Mouse (Mus musculus) limb, embryonic 10.5 days (tissue): Measurements from ENCODE around the gene Naa16. TPM values are rescaled to one million over a fixed set of nuclear protein-coding genes. Genes with fewer than 3 reads are reported as not detected.

Experiments used
- DNase-seq: peaks from one replicate; pipeline ENCODE4 v3.0.0-alpha.2; 2017; ENCODE audit warnings: low spot score
- H3K27ac ChIP-seq: fragments of 300-500 bp; sonication (generic); 2 replicates; pipeline ENCODE4 v1.5.1; 2016; ENCODE audit warnings: mild to moderate bottlenecking
- H3K27me3 ChIP-seq: fragments of 300-500 bp; sonication (generic); 2 replicates; pipeline ENCODE4 v1.6.1; 2016; ENCODE audit warnings: low read depth, mild to moderate bottlenecking; ENCODE audit not compliant: poor library complexity, severe bottlenecking
- H3K36me3 ChIP-seq: fragments of 300-500 bp; sonication (generic); 2 replicates; pipeline ENCODE4 v1.6.1; 2016; ENCODE audit warnings: mild to moderate bottlenecking, moderate library complexity
- H3K4me1 ChIP-seq: fragments of 300-500 bp; sonication (generic); 2 replicates; pipeline ENCODE4 v1.6.1; 2016
- H3K4me3 ChIP-seq: fragments of 300-500 bp; sonication (generic); 2 replicates; pipeline ENCODE4 v1.5.1; 2016; ENCODE audit warnings: mild to moderate bottlenecking, moderate library complexity
- H3K9me3 ChIP-seq: fragments of 300-500 bp; sonication (generic); replicated peaks from 2 replicates; pipeline ENCODE4 v1.6.1; 2016; ENCODE audit warnings: mild to moderate bottlenecking
- WGBS: fragments of 180-500 bp; shearing (Covaris S2); methylation state at CpG from one replicate; pipeline ENCODE4 v1.1.7; 2016; 5-methylcytosine and 5-hydroxymethylcytosine counted together
- polyA plus RNA-seq: library from polyadenylated mRNA; unstranded; fragments of >200 nt; fragmentation: Nextera tagmentation; extraction: Ambion mirVana; gene quantifications from 2 replicates; pipeline ENCODE4 v1.2.1, GENCODE M21; 2016

Naa16 gene
- polyA plus RNA-seq, 1 experiment from 2014 or later = 52.6 TPM

DNA sequence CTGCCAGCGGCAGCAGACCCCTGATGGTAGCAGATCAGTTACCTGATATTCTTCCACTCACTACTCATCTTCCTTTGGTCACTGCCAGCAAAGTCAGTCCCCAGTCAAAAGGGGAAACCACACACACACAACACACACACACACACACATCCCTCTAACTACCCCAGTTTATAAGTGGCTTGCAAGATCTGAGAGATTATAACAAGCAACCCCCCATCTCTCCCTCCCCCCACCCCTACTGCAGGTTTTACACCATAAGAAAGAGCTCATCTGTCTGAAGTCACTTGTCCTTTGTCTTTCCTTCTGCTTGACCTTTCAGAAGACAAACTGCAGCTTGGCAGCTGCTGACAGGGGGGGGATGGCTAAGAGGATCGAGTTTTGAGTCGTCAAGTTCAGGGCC lies 115.1 kb downstream of the Naa16 start:
- Histone ChIP-seq H3K4me1 (peaks cover 32% of the 10 kb centered on the region), H3K9me3 (no peaks in the 10 kb centered on the region), H3K4me3 (no peak overlapping the region), H3K27ac (no peak overlapping the region), H3K36me3 (no peaks in the 10 kb centered on the region), H3K27me3 (no peaks in the 10 kb centered on the region)
- 69% methylated on average over 3 of the region's 3 CpGs for WGBS
- DNase-seq = no peak

Other genes with a start within 250 kb of the Naa16 start
- gene Zfp957, start 143.4 kb downstream of the Naa16 start, polyA plus RNA-seq = not detected in 2 replicates
- gene Rgcc, start 89.1 kb downstream of the Naa16 start, polyA plus RNA-seq = 9.5 and 14.8 TPM in 2 replicates
- gene Mtrf1, start 7.0 kb upstream of the Naa16 start, polyA plus RNA-seq = 8.6 and 9.8 TPM in 2 replicates
- 11.4 and 13.0 TPM in 2 replicates for gene Kbtbd7, start 35.7 kb upstream of the Naa16 start, polyA plus RNA-seq
- gene Kbtbd6, start 61.1 kb upstream of the Naa16 start, polyA plus RNA-seq = 5.3 TPM in 2 replicates
- 3.6 and 5.8 TPM in 2 replicates for gene Elf1, start 90.4 kb upstream of the Naa16 start, polyA plus RNA-seq
- 39.2 and 41.0 TPM in 2 replicates for gene Wbp4, start 90.7 kb upstream of the Naa16 start, polyA plus RNA-seq
- gene Sugt1, start 196.9 kb upstream of the Naa16 start, polyA plus RNA-seq = 147 and 148 TPM in 2 replicates